Mouse (Mus musculus) left cerebral cortex, postnatal 4 days (tissue): ENCODE data around the gene Tbc1d30. TPM values are rescaled to one million over a fixed set of nuclear protein-coding genes. Genes with fewer than 3 reads are reported as not detected.
"Not testable (repeated sequence)": the region's sequence is repeated elsewhere in the genome, so short reads cannot be mapped to it uniquely, and the experiment has no call there.

Experiments
- DNase-seq: peaks from one replicate; pipeline ENCODE4 v3.0.0-alpha.2; 2022
- intact Hi-C: fragments of 180-260 bp; cut with DNase I; formaldehyde crosslinking; loops from one replicate; pipeline ENCODE4 v1.15.1; 2025
- total RNA-seq, 2 experiments: library from RNA; stranded (reverse); gene quantifications; 2 replicates each; pipeline ENCODE4 v1.2.3; 2021

Gene Tbc1d30
- total RNA-seq, 2 experiments from 2014 or later, result 64.4 to 66.5 TPM

DNA sequence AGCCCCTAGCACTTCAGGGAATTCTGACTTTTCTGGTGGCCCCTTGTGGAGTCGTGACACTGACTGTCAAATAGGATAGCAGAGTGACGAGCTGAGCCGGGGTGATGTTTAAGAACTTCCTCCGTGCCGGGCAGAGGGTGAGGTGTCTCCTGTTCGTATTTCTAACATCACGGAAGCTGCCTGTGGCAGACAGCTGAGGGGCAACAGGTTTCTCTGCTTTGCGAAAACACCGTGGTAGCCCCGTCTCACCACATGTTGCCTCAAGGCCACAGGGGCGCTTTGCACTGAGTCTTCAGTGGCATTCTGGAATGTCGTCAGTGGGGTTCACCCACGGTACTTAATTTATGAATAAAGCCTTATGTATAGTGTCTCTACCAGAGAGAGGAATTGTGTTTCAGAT lies 16.2 kb upstream of the Tbc1d30 start:
- intact Hi-C loops, result no loop called here
- DNase-seq, result no peak

DNA sequence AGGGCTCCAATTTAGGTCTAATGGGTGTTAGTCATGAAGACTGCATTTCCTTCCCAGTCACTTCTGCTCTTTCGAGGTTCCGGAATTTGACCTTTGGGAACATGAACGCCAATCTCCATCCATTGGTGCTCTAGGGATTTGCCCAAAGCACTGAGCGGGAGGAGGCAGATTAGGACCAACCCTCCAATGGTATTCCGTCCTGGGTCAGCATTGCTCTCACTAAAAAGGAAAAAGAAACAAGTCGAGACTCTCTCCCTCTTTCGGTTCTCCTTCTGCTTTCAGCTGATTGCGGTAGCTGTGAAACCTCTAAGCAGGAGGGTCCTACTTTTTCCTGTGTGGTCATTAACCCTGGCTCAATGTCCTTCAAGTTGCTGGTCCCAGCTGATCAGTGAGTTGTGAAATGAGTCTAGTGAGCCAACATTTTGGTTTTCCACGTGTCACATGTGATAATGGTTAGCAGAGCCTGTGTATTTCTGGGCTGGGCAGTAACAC lies 14.7 kb upstream of the Tbc1d30 start:
- intact Hi-C loops, result no loop called here

DNA sequence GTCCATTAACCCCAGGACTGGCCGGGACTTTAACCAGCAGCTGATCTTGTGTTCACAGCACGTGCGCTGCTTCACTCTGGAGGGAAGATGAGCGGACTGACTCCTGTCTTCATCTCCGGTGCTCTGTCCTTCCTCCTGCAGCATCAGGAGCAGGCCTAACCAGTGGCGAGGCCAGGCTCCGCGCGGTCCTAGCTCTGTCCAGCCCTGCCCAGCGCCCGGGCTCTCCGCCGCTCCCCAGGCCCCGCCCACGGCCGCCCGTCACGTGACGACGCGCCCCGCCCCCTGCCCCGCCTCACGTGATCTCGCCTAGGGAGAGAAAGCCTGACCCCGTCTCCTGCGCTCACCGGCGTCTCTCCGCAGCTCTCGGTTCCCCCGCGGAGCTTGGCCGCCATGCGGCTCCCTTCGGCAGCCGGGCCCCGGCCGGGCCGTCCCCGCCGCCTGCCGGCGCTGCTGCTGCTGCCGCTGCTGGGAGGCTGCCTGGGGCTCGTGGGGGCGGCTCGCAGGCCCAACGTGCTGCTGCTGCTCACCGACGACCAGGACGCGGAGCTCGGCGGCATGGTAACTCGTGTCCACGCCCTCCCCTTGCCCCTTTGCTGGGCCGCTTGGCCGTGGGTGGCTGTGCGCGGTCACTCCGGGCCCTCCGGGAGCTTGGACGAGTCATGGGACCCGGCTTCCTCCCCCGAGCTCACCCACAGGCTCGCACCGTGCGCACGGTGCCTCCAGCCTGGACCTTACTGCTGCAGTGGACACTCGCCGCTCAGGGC lies 13.9 kb upstream of the Tbc1d30 start, which contains the start of gene Gns:
Gene Gns (plus strand): TSS at position 290 of the 764 bp plus-strand sequence.
- peak; percentile 96 for DNase-seq
- intact Hi-C loops, result no loop called here

More for the DNA sequence above, 14.7 kb upstream of the Tbc1d30 start:
- no peak for DNase-seq

DNA sequence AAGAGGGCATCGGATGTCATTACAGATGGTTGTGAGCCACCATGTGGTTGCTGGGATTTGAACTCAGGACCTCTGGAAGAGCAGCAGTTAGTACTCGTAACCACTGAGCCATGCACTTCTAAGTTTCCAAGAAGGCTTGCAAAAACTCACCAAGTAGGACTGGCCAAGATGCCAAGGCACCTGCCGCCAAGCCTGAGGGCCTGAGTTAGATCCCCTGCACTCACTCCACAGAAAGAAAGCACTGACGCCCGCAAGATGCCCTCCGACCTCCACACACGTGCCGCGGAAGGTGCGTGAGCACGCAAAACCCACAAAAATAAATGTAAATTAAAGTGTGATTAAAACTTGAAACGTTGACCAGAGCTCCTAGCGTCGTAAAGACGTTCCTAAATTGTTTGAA lies 13.2 kb upstream of the Tbc1d30 start:
- no peak for DNase-seq

DNA sequence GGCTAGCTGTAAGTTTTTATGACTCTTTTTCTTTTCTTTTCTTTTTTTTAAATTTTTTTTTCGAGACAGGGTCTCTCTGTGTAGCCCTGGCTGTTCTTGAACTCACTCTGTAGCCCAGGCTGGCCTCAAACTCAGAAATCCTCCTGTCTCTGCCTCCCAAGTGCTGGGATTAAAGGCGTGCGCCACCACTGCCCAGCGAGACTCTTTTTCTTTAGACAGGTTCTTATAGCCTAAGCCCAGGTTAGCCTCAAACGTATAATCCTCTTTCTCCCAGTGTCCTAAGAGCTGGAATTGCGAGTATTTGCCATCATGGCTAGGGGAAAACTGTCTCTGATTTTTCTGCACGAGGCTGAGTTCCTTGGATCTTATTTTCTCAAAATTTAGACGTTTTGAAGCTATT lies 12.1 kb upstream of the Tbc1d30 start:
- intact Hi-C loops, result no loop called here
- DNase-seq, result no peak

More for the DNA sequence above, 13.2 kb upstream of the Tbc1d30 start:
- intact Hi-C loops, result no loop called here

DNA sequence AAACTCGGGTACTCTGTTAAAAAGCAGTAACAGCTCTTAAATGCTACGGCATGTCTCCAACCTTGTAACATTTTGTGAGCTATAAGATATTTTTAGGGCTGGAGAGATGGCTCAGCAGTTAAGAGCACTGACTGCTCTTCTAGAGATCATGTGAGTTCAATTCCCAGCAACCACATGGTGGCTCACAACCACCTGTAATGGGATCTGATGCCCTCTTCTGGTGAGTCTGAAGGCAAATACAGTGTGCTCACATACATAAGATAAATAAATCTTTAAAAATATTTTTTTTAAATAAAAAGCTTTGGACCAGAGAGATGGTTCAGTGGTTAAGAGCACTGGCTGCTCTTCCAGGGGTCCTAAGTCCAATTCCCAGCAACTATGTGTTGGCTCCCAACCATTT lies 9.3 kb upstream of the Tbc1d30 start:
- no peak for DNase-seq
- intact Hi-C loops, result no loop called here

DNA sequence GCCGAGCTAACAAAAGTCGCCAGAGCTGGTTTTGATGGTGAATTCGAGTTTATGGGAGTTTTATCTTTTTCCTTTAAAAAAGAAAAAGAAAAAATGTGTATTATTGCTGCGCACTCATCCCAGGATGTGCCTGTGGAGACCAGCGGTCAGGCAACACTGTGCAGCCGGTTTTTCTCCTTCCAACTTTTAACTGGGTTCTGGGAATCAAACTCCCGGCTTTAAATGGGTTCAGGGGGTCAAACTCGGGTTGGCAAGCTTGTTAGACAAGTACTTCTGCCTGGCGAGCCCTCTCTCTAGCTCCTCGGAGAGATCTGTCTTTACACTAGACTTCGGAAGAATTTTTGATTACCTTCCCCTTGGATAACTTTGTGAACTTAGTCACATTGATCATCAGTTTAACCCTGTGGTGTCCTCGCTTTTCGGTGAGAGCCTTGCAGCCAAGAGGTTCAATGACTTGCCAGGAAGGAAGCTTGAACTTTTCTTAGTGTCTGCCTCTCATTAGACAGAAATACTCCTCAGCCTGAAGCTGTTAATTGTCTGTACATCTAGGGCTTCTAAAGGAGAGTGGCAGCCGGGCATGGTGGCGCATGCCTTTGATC lies 713 bp upstream of the Tbc1d30 start:
- DNase-seq, result no peak
- intact Hi-C loops, result no loop called here

DNA sequence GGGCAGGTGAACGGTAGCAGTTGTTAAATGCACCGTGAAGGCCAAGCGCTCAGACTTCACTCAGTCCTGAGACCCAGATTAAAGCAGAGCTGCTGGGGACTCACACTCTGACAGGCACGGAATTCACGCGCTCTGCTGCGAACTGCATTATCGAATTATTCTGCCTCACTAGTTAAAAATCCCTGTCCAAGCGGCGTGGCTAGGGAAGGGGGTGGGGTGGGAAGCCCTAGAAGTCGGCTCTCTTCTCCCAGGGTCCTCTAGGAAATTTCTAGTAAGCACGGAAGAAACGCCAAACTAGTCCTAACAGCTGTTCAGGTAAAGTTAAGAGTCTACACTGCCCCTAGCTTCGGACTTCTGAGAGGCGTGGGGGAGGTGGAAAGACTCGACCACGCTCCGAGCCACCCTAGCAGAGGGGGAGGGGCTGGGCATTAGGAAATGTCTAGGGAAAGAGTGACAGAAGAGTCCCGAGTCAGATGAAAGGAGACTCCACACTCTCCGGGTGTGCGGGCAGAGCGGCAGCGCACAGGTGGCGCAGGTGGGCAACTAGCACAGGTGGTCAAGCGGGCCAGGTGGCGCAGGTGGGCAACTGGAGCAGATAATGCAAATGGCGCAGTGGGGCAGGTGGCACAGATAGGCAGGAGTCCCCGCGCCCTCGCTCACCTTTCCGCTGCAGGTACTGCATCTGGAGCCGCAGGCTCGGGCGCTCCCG lies 567 bp downstream of the Tbc1d30 start:
- intact Hi-C loops, result no loop called here
- DNase-seq, result peak; percentile 29

DNA sequence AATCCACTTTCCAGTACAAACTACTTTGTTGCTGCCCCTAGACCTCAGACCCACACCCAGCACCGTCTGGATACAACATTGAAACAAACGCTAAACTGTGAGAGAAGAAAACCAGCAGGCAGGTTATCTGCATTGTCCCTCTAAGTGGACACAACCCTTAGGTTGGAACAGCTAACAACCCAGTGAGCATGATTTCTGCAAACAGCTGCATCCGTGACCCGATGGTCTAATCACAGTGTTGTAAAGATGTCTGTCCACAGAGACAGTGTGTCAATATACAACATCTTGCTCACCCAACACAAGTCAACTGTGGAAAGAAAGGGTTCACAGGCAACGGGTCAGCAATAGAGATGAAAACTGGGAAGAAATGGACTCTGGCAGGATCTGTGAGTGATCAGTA lies 1.8 kb downstream of the Tbc1d30 start:
- DNase-seq, result no peak
- intact Hi-C loops, result no loop called here

DNA sequence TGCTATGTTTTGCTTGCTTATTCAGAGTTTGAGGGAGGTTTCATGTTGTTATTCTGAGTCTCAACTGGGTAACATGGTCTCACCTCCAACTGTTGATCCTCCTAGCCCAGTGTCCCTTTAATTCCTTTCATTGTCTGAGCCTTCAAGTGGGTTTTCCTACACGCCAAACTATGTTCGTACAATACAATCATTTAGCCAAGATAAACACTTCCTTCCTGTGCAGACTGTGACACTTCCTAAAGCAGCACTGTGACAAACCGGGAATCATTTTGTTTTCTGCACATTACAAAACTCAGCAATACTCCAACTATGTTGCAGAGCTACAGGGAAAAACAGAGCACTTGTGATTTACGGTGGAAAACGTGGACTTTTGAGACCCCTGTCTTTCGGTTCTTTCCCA lies 7.2 kb downstream of the Tbc1d30 start:
- DNase-seq, result no peak
- intact Hi-C loops, result no loop called here

DNA sequence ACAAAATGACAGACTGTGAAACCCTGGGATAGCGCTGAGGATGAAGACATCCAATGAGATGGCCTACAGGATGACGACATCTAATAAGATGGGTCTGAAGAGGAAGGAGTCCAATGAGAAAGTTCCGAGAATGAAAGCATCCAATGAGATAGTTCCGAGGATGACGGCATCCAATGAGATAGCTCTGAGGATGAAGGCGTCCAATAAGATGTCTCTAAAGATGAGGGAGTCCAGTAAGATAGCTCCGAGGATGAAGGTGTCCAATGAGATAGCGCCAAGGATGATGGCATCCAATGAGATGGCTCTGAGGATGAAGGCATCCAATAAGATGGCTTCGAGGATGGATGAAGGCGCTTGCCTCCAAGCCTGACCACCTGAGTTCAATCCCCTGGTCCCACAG lies 8.8 kb downstream of the Tbc1d30 start:
- DNase-seq, result no peak
- intact Hi-C loops, result no loop called here

DNA sequence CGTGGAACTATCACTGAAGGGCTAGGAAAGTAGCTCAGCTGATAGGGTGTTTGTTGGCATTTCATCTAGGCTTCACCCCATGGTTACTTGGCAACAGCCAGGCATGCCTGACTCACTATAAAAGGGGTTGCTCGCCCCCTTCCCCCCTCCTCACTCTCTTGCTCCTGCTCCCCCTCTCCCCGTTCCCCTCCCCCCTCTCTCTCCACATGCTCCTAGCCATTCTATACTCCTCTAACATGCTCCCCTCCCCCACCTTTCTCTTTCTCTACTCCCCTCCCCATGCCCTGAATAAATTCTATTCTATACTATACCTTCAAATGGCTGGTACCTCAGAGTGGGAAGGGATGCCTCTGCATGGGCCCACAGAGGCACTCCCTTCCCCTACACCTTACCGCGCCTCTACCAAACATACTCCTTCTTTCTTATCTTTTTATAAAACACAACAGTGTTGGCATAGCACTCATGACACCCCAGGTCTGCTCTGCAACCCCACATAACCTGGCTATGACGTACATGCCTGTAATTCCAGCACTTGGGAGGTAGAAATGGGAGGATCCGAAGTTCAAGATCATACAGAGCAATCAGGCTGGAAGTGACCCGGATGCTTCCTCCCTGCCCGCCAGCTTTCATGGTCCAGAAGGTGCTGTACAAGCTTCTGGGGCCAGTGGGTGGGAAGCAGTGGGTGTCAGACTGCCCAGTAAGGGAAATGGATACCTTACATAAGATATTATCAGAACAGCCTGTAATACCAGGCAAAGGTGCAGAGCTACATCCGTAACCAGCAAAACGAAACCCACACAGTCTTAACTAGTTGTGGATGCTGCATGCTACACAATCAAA lies 10.1 kb downstream of the Tbc1d30 start:
- intact Hi-C loops, result no loop called here
- DNase-seq, result peak; percentile 32

DNA sequence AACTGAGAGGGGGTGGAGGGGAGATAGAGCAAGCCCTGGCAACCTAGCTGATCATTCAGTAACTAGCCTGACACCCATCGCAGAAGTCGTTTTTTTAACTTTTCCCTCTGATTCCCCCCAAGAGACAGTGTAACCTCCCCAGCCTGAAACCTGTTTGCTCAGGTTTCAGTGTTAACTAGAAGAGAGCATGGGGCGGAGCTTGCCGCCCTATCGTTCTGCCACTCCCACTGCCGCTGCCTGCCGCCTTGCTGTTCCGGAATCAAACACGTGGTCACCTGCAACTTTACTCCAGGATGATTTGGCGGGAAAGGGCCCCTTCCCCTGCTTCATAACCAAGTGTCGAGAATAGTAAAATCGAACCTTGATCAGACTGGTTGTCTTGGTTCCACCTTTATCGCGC lies 14.5 kb downstream of the Tbc1d30 start:
- not testable (repeated sequence) for DNase-seq

DNA sequence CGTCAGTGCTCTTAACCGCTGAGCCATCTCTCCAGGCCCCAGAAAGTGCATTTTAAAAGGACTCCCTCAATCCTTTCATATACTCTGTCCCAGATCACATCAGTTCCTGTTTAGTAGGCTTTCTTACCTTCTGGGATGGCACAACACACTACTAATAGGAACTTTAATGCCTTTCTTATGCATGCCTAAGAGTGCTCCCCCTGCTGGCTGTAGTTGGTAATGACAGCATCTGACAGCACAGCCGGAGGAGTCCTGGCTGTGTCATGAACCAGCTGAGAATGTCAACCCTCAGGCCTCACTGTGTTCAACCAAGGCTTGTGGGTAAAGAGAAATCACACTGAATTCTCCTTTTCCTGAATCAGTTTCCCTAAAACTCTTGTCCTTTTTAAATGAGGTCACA lies 16.5 kb downstream of the Tbc1d30 start:
- DNase-seq, result peak; percentile 69
- intact Hi-C loops, result no loop called here

More for the DNA sequence above, 14.5 kb downstream of the Tbc1d30 start:
- intact Hi-C loops, result not testable (repeated sequence)

DNA sequence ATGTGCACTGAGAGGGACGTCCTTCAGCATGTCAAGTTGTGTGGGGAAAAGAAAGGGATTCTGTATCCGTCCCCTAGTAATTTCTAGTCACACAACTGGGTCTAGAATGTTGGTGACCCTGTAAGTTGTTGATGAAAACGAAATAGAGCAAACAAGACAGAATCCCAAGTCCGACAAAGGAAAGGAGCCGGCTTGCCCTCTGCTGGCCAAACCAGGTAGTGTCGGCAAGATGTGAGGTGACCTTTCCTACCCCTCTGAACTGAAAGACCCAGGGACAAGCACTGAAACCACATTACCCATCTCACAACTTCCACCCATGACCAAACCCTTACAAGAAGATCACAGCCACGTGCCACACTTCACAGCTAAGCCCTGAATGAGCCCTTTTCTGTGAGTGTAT lies 20.1 kb downstream of the Tbc1d30 start:
- peak; percentile 67 for DNase-seq
- intact Hi-C loops, result no loop called here

DNA sequence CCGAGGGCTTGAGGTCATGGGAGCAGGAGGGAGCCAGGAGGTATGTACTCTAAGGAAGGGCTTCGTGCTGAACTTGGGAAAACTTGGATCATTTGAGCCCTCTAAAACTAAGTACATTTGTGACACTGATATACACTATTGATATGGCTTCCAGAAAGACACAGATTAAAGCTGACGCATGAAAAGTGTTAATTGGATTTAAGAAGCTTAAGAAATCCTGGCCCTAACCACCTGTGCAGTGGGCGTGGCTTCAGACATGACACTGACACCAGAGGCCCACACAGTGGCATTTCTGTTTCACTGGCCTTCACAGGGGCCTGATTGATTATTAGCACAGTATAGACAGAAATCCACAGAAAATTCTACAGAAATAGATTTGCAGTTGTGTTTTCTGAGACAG lies 21.5 kb downstream of the Tbc1d30 start:
- no peak for DNase-seq
- intact Hi-C loops, result no loop called here

DNA sequence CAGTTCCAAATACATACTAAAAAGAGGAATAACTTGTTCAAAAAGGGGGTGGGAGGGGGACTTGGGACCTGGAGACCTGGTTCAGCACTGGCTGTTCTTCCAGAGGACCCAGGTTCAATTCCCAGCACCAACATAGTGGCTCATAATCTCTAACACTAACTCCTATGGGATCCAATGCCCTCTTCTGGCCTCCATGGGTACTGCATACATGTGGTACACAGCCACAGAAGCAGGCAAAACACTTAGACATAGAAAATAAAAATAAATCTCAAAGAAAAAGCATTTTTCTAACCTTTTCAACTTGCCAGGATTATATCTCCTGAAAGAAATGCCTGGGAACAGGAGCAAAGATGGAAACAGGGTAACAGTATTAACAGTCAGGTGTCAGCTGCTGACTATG lies 24.9 kb downstream of the Tbc1d30 start:
- intact Hi-C loops, result no loop called here
- no peak for DNase-seq

DNA sequence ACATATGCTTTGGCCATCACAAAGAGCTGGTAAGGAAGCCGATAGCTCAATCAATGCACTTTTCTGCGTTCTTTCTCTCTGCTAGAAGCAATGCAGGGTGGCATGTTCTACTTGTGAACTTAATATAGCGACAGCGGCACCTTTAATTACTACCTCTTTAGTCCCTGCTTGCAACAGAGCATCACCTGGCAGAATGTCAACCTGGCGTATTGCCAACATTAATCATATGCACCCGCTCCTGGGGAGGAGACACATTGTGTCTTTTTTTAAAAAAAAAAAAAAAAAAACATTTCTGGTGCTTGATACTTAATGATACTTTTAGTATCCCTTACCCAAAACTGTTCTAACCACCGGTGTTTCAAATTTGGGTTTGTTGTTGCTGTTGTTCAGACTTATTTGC lies 27.6 kb downstream of the Tbc1d30 start:
- intact Hi-C loops, result no loop called here

DNA sequence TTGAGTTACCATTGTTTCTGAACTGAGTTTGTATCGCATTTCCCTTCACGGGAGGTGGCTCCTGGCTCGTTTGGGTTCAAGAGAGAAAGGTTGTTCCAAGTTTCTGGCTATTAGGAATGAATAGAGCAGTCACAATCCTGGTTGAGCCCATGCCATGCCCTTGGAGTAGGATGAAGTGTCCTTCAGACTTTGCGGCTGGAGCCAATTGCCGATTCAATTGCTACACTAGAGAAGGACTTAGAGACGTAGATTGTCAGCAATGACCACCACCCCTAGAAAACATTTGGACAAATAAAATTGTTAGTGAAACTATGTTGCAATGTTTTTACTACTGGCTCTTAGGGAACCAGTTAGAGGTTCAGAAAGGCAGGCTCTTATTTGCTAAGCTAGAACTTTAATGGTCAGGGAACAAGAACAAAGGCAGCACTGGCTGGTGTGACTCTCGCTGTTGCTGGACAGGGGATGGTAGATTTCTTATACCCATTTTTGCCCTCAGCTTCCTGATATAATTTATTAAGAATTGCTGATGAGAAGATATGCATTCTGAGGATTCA lies 32.6 kb downstream of the Tbc1d30 start:
- intact Hi-C loops, result no loop called here

More for the DNA sequence above, 27.6 kb downstream of the Tbc1d30 start:
- peak; percentile 75 for DNase-seq

DNA sequence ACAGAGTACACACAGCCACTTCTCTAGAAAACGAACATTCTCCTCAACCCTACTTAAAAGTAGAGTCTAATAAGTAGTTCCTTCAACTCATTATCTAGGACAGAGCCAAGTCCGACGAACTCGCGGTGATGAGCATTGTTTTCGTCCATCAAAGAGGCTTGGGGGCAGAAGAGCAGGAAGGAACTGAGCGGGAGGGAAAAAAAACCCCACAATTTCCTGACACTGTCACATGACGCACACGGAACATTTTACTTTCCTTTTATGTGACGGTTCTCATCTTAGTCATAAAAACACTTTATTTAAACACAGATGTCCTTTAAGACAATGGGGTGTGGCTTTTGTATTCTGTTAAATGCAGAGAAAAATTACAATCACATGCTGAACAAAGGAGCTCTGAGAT lies 34.7 kb downstream of the Tbc1d30 start:
- DNase-seq, result no peak
- intact Hi-C loops, result no loop called here

More for the DNA sequence above, 32.6 kb downstream of the Tbc1d30 start:
- DNase-seq, result no peak
